Mouse (Mus musculus) E14TG2a.4 (cell line): ENCODE measurements around the gene Eno1.

Source experiments
- CTCF ChIP-seq: conservative IDR thresholded peaks from 2 replicates; pipeline ENCODE4 v1.5.1; 2014; ENCODE audit warnings: low read length
- NANOG ChIP-seq: IDR thresholded peaks from 2 replicates; pipeline ENCODE4 v1.6.1; 2014; ENCODE audit warnings: borderline replicate concordance, low read length, mixed read lengths
- POU5F1 ChIP-seq: IDR thresholded peaks from 2 replicates; pipeline ENCODE4 v1.6.1; 2014; ENCODE audit warnings: low read length, borderline replicate concordance

DNA sequence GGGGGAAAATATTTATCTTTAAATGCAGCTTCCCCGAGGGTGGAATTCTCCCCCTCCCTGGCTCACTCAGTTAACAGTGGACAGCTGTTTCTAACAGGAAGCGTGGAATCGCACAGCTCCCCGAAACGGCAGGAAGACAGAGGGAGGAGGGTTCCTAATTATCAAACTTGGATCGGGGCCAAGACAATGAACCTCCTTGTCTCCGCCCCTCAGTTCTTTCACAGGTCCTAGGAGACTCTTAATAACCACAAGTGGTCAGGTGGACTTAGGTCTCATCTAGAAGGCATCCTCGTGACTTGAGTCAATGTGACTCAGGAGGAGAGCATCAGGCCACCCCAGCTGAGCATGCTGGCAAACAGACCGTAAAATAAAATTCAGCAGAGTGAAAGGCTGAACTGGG is 36.2 kb downstream of the Eno1 start:
- TF ChIP-seq CTCF (no peak), NANOG (no peak), POU5F1 (no peak)
